Mouse (Mus musculus) neural tube, embryonic 14.5 days (tissue): ENCODE results near the gene Ndrg2. TPM values are rescaled to one million over a fixed set of nuclear protein-coding genes. Genes with fewer than 3 reads are reported as not detected.

Experiments used
- ATAC-seq: fragments of 200-750 bp; cut with Nextera tagmentation; 2 replicates; pipeline ENCODE4 v1.8.0; 2017; ENCODE audit warnings: low read depth, mild to moderate bottlenecking, moderate TSS enrichment, moderate library complexity
- H3K27ac ChIP-seq: fragments of 300-500 bp; sonication (generic); 2 replicates; pipeline ENCODE4 v1.5.1; 2014; ENCODE audit warnings: low read depth, mild to moderate bottlenecking, control low read depth, low read length, moderate library complexity, mixed read lengths
- H3K27me3 ChIP-seq: fragments of 300-500 bp; sonication (generic); 2 replicates; pipeline ENCODE4 v1.6.1; 2014; ENCODE audit warnings: low read length; ENCODE audit not compliant: control insufficient read depth, insufficient read depth
- H3K36me3 ChIP-seq: fragments of 300-500 bp; sonication (generic); 2 replicates; pipeline ENCODE4 v1.6.1; 2014; ENCODE audit warnings: low read length, mixed read lengths; ENCODE audit not compliant: control insufficient read depth, insufficient read depth
- H3K4me1 ChIP-seq: fragments of 300-500 bp; sonication (generic); 2 replicates; pipeline ENCODE4 v1.6.1; 2014; ENCODE audit warnings: low read length; ENCODE audit not compliant: control insufficient read depth, insufficient read depth
- H3K4me2 ChIP-seq: fragments of 300-500 bp; sonication (generic); 2 replicates; pipeline ENCODE4 v1.6.1; 2014; ENCODE audit warnings: mild to moderate bottlenecking, low read depth, low read length, control low read depth
- H3K4me3 ChIP-seq: fragments of 300-500 bp; sonication (generic); 2 replicates; pipeline ENCODE4 v1.5.1; 2014; ENCODE audit warnings: low read depth, low read length, control low read depth, mixed read lengths
- H3K9ac ChIP-seq: fragments of 300-500 bp; sonication (generic); replicated peaks from 2 replicates; pipeline ENCODE4 v1.6.1; 2014; ENCODE audit warnings: low read depth, mild to moderate bottlenecking, control low read depth, low read length, mixed read lengths
- H3K9me3 ChIP-seq: fragments of 300-500 bp; sonication (generic); 2 replicates; pipeline ENCODE4 v1.6.1; 2016; ENCODE audit warnings: low read length; ENCODE audit not compliant: control insufficient read depth
- WGBS: fragments of 180-500 bp; shearing (Covaris S2); extraction: QIAGEN DNeasy Blood & Tissue Kit; methylation state at CpG from one replicate; pipeline ENCODE4 v1.1.7; 2014; 5-methylcytosine and 5-hydroxymethylcytosine counted together
- polyA plus RNA-seq: library from polyadenylated mRNA; unstranded; fragments of >200 nt; fragmentation: Nextera tagmentation; extraction: Ambion mirVana; gene quantifications from 2 replicates; pipeline ENCODE4 v1.2.1, GENCODE M21; 2014

Gene Ndrg2
- polyA plus RNA-seq, result 168 and 194 TPM in 2 replicates

DNA sequence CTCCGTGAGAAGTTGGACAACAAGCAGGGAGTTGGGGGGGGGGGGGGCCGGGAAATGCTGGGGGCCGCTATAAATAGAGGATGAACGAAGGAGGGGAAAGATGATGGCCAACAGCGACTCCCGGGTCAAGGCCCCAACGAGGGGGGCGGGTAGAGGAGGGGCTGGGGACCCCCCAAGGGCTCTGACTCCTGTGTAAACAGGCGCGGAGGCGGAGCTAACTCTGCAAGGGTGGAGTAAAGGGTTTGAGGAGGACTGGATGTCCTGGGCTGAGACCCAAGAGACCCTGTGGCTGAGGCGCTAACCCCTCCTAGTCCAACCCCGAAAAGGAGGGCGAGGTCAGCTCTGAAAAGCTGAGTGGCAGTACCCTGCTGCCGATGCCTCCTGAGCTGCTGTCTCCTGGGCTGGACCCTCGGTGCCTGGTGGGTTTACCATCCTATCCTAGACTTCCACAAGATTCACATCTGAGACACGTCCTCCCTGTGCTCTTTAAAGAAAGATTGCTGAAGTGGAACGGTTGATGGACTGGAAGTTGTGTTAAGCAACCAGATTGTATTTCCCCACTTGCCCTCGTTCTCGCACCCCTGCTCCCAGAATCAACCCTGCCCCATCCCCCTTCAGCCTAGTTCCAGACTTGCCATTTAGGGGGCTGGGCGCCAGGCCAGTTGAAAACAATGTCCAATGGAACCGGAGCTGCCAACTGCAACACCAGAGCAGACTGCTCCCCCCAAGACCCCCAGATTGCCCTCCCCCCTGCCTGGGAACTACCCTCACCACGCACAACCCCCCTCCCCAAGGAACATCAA lies at the start of gene Ndrg2:
TSS of gene Ndrg2 (minus strand) at position 199 of the 803 bp plus-strand sequence.
- peak within 1 kb of the TSS; percentile 77 for H3K27ac ChIP-seq
- no peaks in the 10 kb centered on the region for H3K36me3 ChIP-seq
- WGBS, result 3% methylated on average over 23 of the region's 23 CpGs
- H3K9me3 ChIP-seq, result no peaks in the 10 kb centered on the region
- H3K4me3 ChIP-seq, result peak within 1 kb of the TSS; percentile 67
- H3K27me3 ChIP-seq, result no peaks in the 10 kb centered on the region
- peak within 1 kb of the TSS; percentile 98 for H3K4me2 ChIP-seq
- H3K4me1 ChIP-seq, result no peaks in the 10 kb centered on the region
- H3K9ac ChIP-seq, result peak within 1 kb of the TSS; percentile 68
- ATAC-seq, result peak; percentile 68

DNA sequence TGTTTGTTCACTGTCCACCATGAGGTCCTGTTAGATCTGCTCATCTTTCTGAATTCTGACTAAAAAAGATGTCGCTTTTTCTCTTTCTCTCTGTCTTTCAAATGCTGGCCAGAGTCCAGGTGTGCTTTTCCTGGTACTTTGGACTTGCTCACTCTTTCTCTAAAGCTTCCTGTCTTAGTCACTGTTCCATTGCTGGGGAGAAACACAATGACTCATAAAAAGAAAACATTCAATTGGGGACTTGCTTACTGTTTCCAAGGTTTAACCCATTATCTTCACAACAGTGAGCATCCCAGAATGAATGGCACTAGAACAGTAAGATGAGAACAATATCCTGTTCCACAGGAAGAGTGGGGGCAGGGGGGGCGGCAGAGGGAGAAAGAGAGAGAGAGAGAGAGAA lies 46.4 kb upstream of the Ndrg2 start:
- no peaks in the 10 kb centered on the region for H3K27me3 ChIP-seq
- no peak overlapping the region for H3K4me3 ChIP-seq
- H3K9ac ChIP-seq, result no peak overlapping the region
- H3K27ac ChIP-seq, result no peak overlapping the region
- no peak for ATAC-seq
- no peaks in the 10 kb centered on the region for H3K9me3 ChIP-seq
- H3K36me3 ChIP-seq, result no peaks in the 10 kb centered on the region
- no peaks in the 10 kb centered on the region for H3K4me1 ChIP-seq
- WGBS, result 93% methylated on average over 2 of the region's 2 CpGs
- no peak overlapping the region for H3K4me2 ChIP-seq

DNA sequence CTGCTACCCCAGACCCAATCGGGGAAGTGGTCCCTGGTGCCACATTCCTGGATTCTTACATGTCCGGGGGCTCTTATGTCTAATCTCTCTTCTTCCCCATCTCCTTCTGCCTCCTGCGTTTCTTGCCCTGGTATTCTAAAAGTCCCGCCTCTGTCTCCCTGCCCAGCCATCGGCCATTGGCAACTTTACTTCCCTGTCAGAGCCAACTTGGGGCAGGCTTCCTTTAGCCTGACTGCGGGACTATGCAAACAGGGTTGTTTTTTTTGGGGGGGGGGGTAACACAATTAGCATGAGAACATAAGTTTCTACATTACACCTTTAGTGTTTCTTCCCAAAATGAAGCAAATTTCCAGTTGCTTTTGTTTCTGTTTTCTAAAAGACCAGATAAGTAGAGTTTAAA lies 29.4 kb upstream of the Ndrg2 start:
- H3K4me3 ChIP-seq, result no peak overlapping the region
- no peak overlapping the region for H3K9ac ChIP-seq
- no peak for ATAC-seq
- no peak overlapping the region for H3K4me2 ChIP-seq
- H3K27me3 ChIP-seq, result no peaks in the 10 kb centered on the region
- WGBS, result 86% methylated on average over 6 of the region's 6 CpGs
- H3K4me1 ChIP-seq, result no peaks in the 10 kb centered on the region
- no peak overlapping the region for H3K27ac ChIP-seq
- no peaks in the 10 kb centered on the region for H3K9me3 ChIP-seq
- no peaks in the 10 kb centered on the region for H3K36me3 ChIP-seq

DNA sequence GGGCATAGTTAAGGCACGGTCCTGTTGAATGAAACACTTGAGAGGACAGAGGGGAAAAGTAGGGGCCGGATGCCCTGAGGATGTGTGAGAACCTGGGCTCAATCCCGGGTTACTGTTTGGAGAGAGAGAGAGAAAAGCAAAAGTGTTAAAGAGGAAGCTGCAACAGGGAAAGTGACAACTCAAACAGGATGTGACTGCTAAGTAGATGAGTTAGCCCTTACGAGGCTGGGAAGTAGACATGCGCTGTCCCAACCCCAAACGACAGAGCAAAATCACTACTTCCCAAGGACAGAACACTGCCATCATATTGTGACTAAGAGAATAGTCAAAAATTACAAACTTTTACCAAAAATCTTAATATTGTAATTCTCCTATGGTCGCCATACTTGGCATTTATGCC lies 28.3 kb upstream of the Ndrg2 start:
- no peaks in the 10 kb centered on the region for H3K9me3 ChIP-seq
- H3K36me3 ChIP-seq, result no peaks in the 10 kb centered on the region
- H3K4me1 ChIP-seq, result no peaks in the 10 kb centered on the region
- H3K27ac ChIP-seq, result no peak overlapping the region
- H3K27me3 ChIP-seq, result no peaks in the 10 kb centered on the region
- ATAC-seq, result no peak
- H3K4me2 ChIP-seq, result no peak overlapping the region
- no peak overlapping the region for H3K4me3 ChIP-seq
- H3K9ac ChIP-seq, result no peak overlapping the region
- WGBS, result 69% methylated on average over 7 of the region's 7 CpGs

DNA sequence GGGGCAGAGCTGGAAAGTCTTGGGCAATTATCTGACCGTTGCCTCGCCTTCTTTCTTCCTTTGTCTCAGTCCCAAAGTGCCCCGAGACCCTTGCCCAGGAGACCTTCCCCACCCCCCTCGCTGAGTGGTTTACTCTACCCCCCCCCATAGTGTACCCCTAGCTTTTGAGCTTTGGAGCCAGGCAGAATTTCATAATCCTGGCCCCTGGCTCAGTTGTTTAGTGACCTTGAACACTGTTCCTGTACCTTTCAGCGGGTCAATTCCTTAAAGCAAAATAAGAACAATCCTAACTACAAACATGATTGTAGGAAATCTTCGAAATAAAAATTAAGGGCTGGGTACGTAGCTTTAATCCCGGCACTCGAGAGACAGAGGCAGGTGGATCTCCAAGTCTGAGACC lies 27.6 kb upstream of the Ndrg2 start:
- H3K4me3 ChIP-seq, result no peak overlapping the region
- H3K9me3 ChIP-seq, result no peaks in the 10 kb centered on the region
- no peaks in the 10 kb centered on the region for H3K36me3 ChIP-seq
- no peaks in the 10 kb centered on the region for H3K4me1 ChIP-seq
- ATAC-seq, result no peak
- no peak overlapping the region for H3K9ac ChIP-seq
- no peak overlapping the region for H3K4me2 ChIP-seq
- H3K27ac ChIP-seq, result no peak overlapping the region
- no peaks in the 10 kb centered on the region for H3K27me3 ChIP-seq
- 50% methylated on average over 9 of the region's 9 CpGs for WGBS

DNA sequence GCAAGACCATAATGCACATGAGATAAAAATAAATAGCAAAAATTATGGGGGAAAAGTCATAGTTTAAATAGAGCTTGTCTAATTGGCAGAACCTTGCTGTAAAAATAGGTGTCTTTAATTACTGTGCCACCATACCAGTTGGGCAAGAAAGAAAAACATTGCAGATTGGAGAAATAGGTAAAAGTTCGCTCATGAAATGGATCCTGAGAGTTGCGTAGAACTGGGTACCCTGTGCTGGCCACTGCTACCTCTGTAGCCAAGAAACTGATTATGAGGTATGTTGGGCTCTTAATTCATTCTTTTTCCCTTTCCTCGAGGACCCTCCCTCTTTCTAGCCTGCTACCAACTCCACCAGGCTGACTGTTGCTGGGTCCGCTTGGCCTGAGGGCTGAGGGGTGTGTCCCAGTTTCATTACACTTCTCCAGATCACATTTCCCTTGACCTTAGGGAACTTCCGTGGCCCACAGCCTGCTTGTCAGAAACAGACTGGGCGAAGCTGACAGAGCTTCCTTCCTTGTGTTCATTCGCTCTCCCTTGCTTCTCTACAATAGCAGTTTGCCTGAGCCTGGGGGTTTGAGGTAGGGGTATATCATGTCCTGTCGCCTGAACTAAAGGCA lies 27.1 kb upstream of the Ndrg2 start:
- H3K9ac ChIP-seq, result no peak overlapping the region
- H3K4me1 ChIP-seq, result no peaks in the 10 kb centered on the region
- no peaks in the 10 kb centered on the region for H3K9me3 ChIP-seq
- H3K4me3 ChIP-seq, result no peak overlapping the region
- H3K27me3 ChIP-seq, result no peaks in the 10 kb centered on the region
- H3K36me3 ChIP-seq, result no peaks in the 10 kb centered on the region
- no peak overlapping the region for H3K4me2 ChIP-seq
- no peak for ATAC-seq
- no peak overlapping the region for H3K27ac ChIP-seq
- WGBS, result 28% methylated on average over 8 of the region's 8 CpGs

DNA sequence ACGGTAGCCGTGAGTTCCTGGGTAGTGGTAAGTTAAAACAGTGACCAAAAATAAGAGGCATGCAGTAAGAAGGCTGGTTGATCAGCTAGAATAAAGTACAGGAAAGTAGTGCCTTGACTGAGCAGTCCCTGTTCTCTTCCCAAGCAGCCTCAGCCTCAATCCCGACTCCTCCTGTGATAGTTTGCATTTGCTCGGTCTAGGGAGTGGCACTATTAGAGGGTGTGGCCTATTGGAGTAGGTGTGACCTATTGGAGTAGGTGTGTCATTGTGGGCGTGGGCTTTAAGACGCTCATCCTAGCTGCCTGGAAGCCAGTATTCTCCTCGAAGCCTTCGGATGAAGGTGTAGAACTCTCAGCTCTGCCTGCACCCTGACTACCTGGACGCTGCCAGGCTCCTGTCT lies 25.0 kb upstream of the Ndrg2 start:
- 90% methylated on average over 9 of the region's 9 CpGs for WGBS

DNA sequence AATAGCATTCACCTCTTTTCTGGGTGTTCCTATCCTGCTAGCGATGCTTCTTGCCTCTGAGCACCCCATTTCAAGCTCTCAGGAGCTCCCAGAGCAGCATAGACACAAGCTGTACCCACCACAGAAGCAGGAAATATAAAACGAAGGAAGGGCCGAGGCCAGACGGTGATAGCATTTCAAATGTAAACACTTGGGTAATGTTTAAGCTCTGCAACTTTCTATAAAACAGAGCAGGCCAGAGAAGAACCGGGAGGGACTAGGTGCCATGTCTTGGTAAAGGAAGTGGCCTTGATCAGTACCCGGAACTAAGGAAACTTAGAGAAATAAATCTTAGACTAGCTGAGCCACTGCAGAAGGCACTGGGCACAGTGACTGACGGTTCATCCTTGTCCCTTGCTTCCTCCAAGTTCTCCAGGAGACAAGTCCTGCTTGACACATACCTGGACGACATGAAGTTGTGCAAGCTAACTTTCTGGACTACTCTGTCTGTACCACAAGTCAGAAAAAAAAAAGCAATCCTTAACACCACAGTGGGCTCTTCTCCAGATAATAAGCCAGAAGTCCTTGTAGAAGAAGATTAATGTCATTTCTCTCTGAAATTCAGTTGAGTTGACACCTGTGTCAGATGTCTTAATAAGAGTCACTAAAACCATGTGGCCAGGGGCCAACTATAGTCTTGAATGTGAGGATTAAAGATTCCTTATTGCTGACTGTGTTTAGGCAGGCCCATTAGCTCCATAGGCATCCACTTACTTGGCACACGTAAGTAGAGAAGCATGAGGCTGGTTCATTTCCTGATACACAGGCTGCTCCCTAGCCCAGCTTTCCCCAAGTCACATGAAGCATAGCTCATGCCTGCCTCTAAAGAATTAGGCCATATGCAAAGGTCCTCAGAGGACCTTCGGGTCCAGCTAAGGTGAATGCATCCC lies 18.4 kb upstream of the Ndrg2 start:
- Histone ChIP-seq H3K27me3 (no peaks in the 10 kb centered on the region), H3K4me3 (no peak overlapping the region), H3K9me3 (no peaks in the 10 kb centered on the region), H3K36me3 (no peaks in the 10 kb centered on the region), H3K4me1 (no peaks in the 10 kb centered on the region), H3K9ac (no peak overlapping the region), H3K4me2 (no peak overlapping the region), H3K27ac (no peak overlapping the region)
- ATAC-seq, result no peak
- 81% methylated on average over 10 of the region's 10 CpGs for WGBS

More for the DNA sequence above, 25.0 kb upstream of the Ndrg2 start:
- no peak overlapping the region for H3K4me2 ChIP-seq
- H3K27me3 ChIP-seq, result no peaks in the 10 kb centered on the region
- no peaks in the 10 kb centered on the region for H3K36me3 ChIP-seq
- no peaks in the 10 kb centered on the region for H3K9me3 ChIP-seq
- H3K9ac ChIP-seq, result no peak overlapping the region
- ATAC-seq, result no peak
- no peaks in the 10 kb centered on the region for H3K4me1 ChIP-seq
- no peak overlapping the region for H3K4me3 ChIP-seq
- no peak overlapping the region for H3K27ac ChIP-seq
